Mouse (Mus musculus): ENCODE data around the gene Bag6. TPM values are rescaled to one million over a fixed set of nuclear protein-coding genes. Genes with fewer than 3 reads are reported as not detected.

Bag6 gene
- polyA plus RNA-seq, 1 experiment from 2014 or later = 56.4 TPM

- Histone ChIP-seq H3K4me1 (ENCODE audit: insufficient read depth, low read length) (peaks cover 33% of the 10 kb centered on the region), H3K36me3 (ENCODE audit: insufficient read depth, low read length) (peaks cover 74% of the 10 kb centered on the region), H3K27me3 (ENCODE audit: insufficient read depth, low read length) (no peaks in the 10 kb centered on the region), H3K9me3 (ENCODE audit: low read length) (no peaks in the 10 kb centered on the region), H3K4me3 (ENCODE audit: low read length) (no peak overlapping the region), H3K4me2 (replicated peaks; ENCODE audit: low read depth, low read length) (no peak overlapping the region), H3K27ac (ENCODE audit: low read length) (no peak overlapping the region), H3K9ac (replicated peaks; ENCODE audit: low read length) (peak overlapping the region; percentile 35; the same call in 1 of the 2 replicates)
- WGBS = 72% methylated on average over 12 of the region's 12 CpGs
- ATAC-seq (ENCODE audit: low FRiP score, low TSS enrichment) = no peak
Measured at GRCm38 (mm10) chr17:35097164-35097655, 37.8 kb upstream of the Bag6 start.

- peaks cover 65% of the 10 kb centered on the region for H3K36me3 ChIP-seq (ENCODE audit: insufficient read depth, low read length)
- H3K4me2 ChIP-seq (replicated peaks; ENCODE audit: low read depth, low read length) = no peak overlapping the region
- H3K9ac ChIP-seq (replicated peaks; ENCODE audit: low read length) = no peak overlapping the region
- peak overlapping the region; percentile 31; the same call in 1 of the 2 replicates for H3K27ac ChIP-seq (ENCODE audit: low read length)
- H3K4me3 ChIP-seq (ENCODE audit: low read length) = no peak overlapping the region
- H3K27me3 ChIP-seq (ENCODE audit: insufficient read depth, low read length) = no peaks in the 10 kb centered on the region
- H3K4me1 ChIP-seq (ENCODE audit: insufficient read depth, low read length) = peaks cover 34% of the 10 kb centered on the region
- peak; percentile 40 for ATAC-seq (ENCODE audit: low FRiP score, low TSS enrichment)
- WGBS = 48% methylated on average over 10 of the region's 10 CpGs
- no peaks in the 10 kb centered on the region for H3K9me3 ChIP-seq (ENCODE audit: low read length)
Measured at GRCm38 (mm10) chr17:35100196-35100765, 34.7 kb upstream of the Bag6 start.

GRCm38 (mm10) chr17:35101161-35101560 is 33.8 kb upstream of the Bag6 start:
- no peaks in the 10 kb centered on the region for H3K27me3 ChIP-seq (ENCODE audit: insufficient read depth, low read length)
- H3K4me1 ChIP-seq (ENCODE audit: insufficient read depth, low read length) = peaks cover 39% of the 10 kb centered on the region
- peak overlapping the region; percentile 54 for H3K27ac ChIP-seq (ENCODE audit: low read length)
- 68% methylated on average over 11 of the region's 11 CpGs for WGBS
- no peak overlapping the region for H3K4me3 ChIP-seq (ENCODE audit: low read length)
- ATAC-seq (ENCODE audit: low FRiP score, low TSS enrichment) = no peak
- no peak overlapping the region for H3K9ac ChIP-seq (replicated peaks; ENCODE audit: low read length)
- H3K9me3 ChIP-seq (ENCODE audit: low read length) = no peaks in the 10 kb centered on the region
- no peak overlapping the region for H3K4me2 ChIP-seq (replicated peaks; ENCODE audit: low read depth, low read length)
- H3K36me3 ChIP-seq (ENCODE audit: insufficient read depth, low read length) = peaks cover 60% of the 10 kb centered on the region

- peak overlapping the region; percentile 37; the same call in 1 of the 2 replicates for H3K9ac ChIP-seq (replicated peaks; ENCODE audit: low read length)
- no peaks in the 10 kb centered on the region for H3K27me3 ChIP-seq (ENCODE audit: insufficient read depth, low read length)
- H3K4me3 ChIP-seq (ENCODE audit: low read length) = no peak overlapping the region
- H3K27ac ChIP-seq (ENCODE audit: low read length) = peak overlapping the region; percentile 54
- 50% methylated on average over 8 of the region's 8 CpGs for WGBS
- no peaks in the 10 kb centered on the region for H3K9me3 ChIP-seq (ENCODE audit: low read length)
- H3K4me2 ChIP-seq (replicated peaks; ENCODE audit: low read depth, low read length) = no peak overlapping the region
- peaks cover 42% of the 10 kb centered on the region for H3K4me1 ChIP-seq (ENCODE audit: insufficient read depth, low read length)
- ATAC-seq (ENCODE audit: low FRiP score, low TSS enrichment) = 0 out of 2 replicates have a peak, but pooled peaks have one; percentile 1
- H3K36me3 ChIP-seq (ENCODE audit: insufficient read depth, low read length) = peaks cover 49% of the 10 kb centered on the region
Measured at GRCm38 (mm10) chr17:35102299-35102698, 32.7 kb upstream of the Bag6 start.

- no peak overlapping the region for H3K4me2 ChIP-seq (replicated peaks; ENCODE audit: low read depth, low read length)
- H3K4me3 ChIP-seq (ENCODE audit: low read length) = no peak overlapping the region
- H3K9ac ChIP-seq (replicated peaks; ENCODE audit: low read length) = 0 out of 2 replicates have a peak overlapping the region, but pooled peaks have one; percentile 41
- 50% methylated on average over 6 of the region's 6 CpGs for WGBS
- peaks cover 42% of the 10 kb centered on the region for H3K4me1 ChIP-seq (ENCODE audit: insufficient read depth, low read length)
- no peaks in the 10 kb centered on the region for H3K9me3 ChIP-seq (ENCODE audit: low read length)
- peaks cover 42% of the 10 kb centered on the region for H3K36me3 ChIP-seq (ENCODE audit: insufficient read depth, low read length)
- H3K27me3 ChIP-seq (ENCODE audit: insufficient read depth, low read length) = no peaks in the 10 kb centered on the region
- peak overlapping the region; percentile 61; the same call in 1 of the 2 replicates for H3K27ac ChIP-seq (ENCODE audit: low read length)
- ATAC-seq (ENCODE audit: low FRiP score, low TSS enrichment) = peak; percentile 44; the same call in 1 of the 2 replicates
Measured at GRCm38 (mm10) chr17:35103221-35103690, 31.7 kb upstream of the Bag6 start.

GRCm38 (mm10) chr17:35104079-35104478 is 30.9 kb upstream of the Bag6 start:
- H3K4me1 ChIP-seq (ENCODE audit: insufficient read depth, low read length) = peaks cover 42% of the 10 kb centered on the region
- WGBS = 93% methylated on average over 7 of the region's 7 CpGs

GRCm38 (mm10) chr17:35104754-35105153 is 30.2 kb upstream of the Bag6 start:
- Histone ChIP-seq H3K27me3 (ENCODE audit: insufficient read depth, low read length) (no peaks in the 10 kb centered on the region), H3K4me3 (ENCODE audit: low read length) (no peak overlapping the region), H3K4me1 (ENCODE audit: insufficient read depth, low read length) (peaks cover 42% of the 10 kb centered on the region), H3K36me3 (ENCODE audit: insufficient read depth, low read length) (peaks cover 34% of the 10 kb centered on the region), H3K4me2 (replicated peaks; ENCODE audit: low read depth, low read length) (no peak overlapping the region), H3K27ac (ENCODE audit: low read length) (no peak overlapping the region), H3K9ac (replicated peaks; ENCODE audit: low read length) (no peak overlapping the region), H3K9me3 (ENCODE audit: low read length) (no peaks in the 10 kb centered on the region)
- 67% methylated on average over 6 of the region's 6 CpGs for WGBS
- ATAC-seq (ENCODE audit: low FRiP score, low TSS enrichment) = no peak

More at GRCm38 (mm10) chr17:35104079-35104478, 30.9 kb upstream of the Bag6 start:
- Histone ChIP-seq H3K27ac (ENCODE audit: low read length) (peak overlapping the region; percentile 61; the same call in 1 of the 2 replicates), H3K36me3 (ENCODE audit: insufficient read depth, low read length) (peaks cover 35% of the 10 kb centered on the region), H3K4me2 (replicated peaks; ENCODE audit: low read depth, low read length) (no peak overlapping the region), H3K9ac (replicated peaks; ENCODE audit: low read length) (no peak overlapping the region), H3K9me3 (ENCODE audit: low read length) (no peaks in the 10 kb centered on the region), H3K4me3 (ENCODE audit: low read length) (no peak overlapping the region), H3K27me3 (ENCODE audit: insufficient read depth, low read length) (no peaks in the 10 kb centered on the region)
- no peak for ATAC-seq (ENCODE audit: low FRiP score, low TSS enrichment)

- H3K4me3 ChIP-seq (ENCODE audit: low read length) = peak overlapping the region; percentile 21
- peaks cover 31% of the 10 kb centered on the region for H3K4me1 ChIP-seq (ENCODE audit: insufficient read depth, low read length)
- peak overlapping the region; percentile 46 for H3K4me2 ChIP-seq (replicated peaks; ENCODE audit: low read depth, low read length)
- H3K36me3 ChIP-seq (ENCODE audit: insufficient read depth, low read length) = peaks cover 25% of the 10 kb centered on the region
- 21% methylated on average over 13 of the region's 13 CpGs for WGBS
- H3K9me3 ChIP-seq (ENCODE audit: low read length) = no peaks in the 10 kb centered on the region
- no peak; the same call in 1 of the 2 replicates for ATAC-seq (ENCODE audit: low FRiP score, low TSS enrichment)
- no peaks in the 10 kb centered on the region for H3K27me3 ChIP-seq (ENCODE audit: insufficient read depth, low read length)
- peak overlapping the region; percentile 51 for H3K9ac ChIP-seq (replicated peaks; ENCODE audit: low read length)
- peak overlapping the region; percentile 24 for H3K27ac ChIP-seq (ENCODE audit: low read length)
Measured at GRCm38 (mm10) chr17:35105740-35106389, 29.1 kb upstream of the Bag6 start.

- Histone ChIP-seq H3K4me2 (replicated peaks; ENCODE audit: low read depth, low read length) (0 out of 2 replicates have a peak overlapping the region, but pooled peaks have one; percentile 46), H3K36me3 (ENCODE audit: insufficient read depth, low read length) (peaks cover 19% of the 10 kb centered on the region), H3K4me3 (ENCODE audit: low read length) (no peak overlapping the region; the same call in 1 of the 2 replicates), H3K27ac (ENCODE audit: low read length) (no peak overlapping the region; the same call in 1 of the 2 replicates), H3K27me3 (ENCODE audit: insufficient read depth, low read length) (no peaks in the 10 kb centered on the region), H3K9me3 (ENCODE audit: low read length) (no peaks in the 10 kb centered on the region), H3K4me1 (ENCODE audit: insufficient read depth, low read length) (peaks cover 24% of the 10 kb centered on the region), H3K9ac (replicated peaks; ENCODE audit: low read length) (peak overlapping the region; percentile 51; the same call in 1 of the 2 replicates)
- ATAC-seq (ENCODE audit: low FRiP score, low TSS enrichment) = no peak
- WGBS = 76% methylated on average over 3 of the region's 3 CpGs
Measured at GRCm38 (mm10) chr17:35106522-35106921, 28.5 kb upstream of the Bag6 start.
